Mouse (Mus musculus) olfactory bulb, adult 2 months (tissue): ENCODE measurements around the gene Alg5. TPM values are rescaled to one million over a fixed set of nuclear protein-coding genes. Genes with fewer than 3 reads are reported as not detected.

Experiments used
- H3K27ac ChIP-seq: fragments of 200-500 bp; 2 replicates; pipeline ENCODE4 v1.5.1; 2012; ENCODE audit warnings: low read depth, low read length; ENCODE audit not compliant: insufficient read depth
- H3K4me1 ChIP-seq: fragments of 200-500 bp; 2 replicates; pipeline ENCODE4 v1.6.1; 2012; ENCODE audit warnings: low read length; ENCODE audit not compliant: control insufficient read depth, insufficient read depth
- H3K4me3 ChIP-seq: fragments of 200-500 bp; 2 replicates; pipeline ENCODE4 v1.5.1; 2012; ENCODE audit warnings: mild to moderate bottlenecking, low read depth, low read length, moderate library complexity; ENCODE audit not compliant: insufficient read depth
- CTCF ChIP-seq: fragments of 200-500 bp; IDR thresholded peaks from 2 replicates; pipeline ENCODE4 v1.5.1; 2012; ENCODE audit warnings: low read depth, mild to moderate bottlenecking, low read length, moderate library complexity; ENCODE audit not compliant: insufficient read depth
- POLR2A ChIP-seq: fragments of 200-500 bp; IDR thresholded peaks from 2 replicates; pipeline ENCODE4 v1.6.1; 2012; ENCODE audit warnings: mild to moderate bottlenecking, low read depth, low read length, moderate library complexity; ENCODE audit not compliant: insufficient read depth
- WGBS: fragments of 180-500 bp; shearing (Covaris S2); methylation state at CpG from one replicate; pipeline ENCODE4 v1.1.7; 2018; 5-methylcytosine and 5-hydroxymethylcytosine counted together
- polyA plus RNA-seq: library from polyadenylated mRNA; stranded (reverse); fragments of >200 nt; gene quantifications from 2 replicates; pipeline ENCODE4 v1.2.4, GENCODE M21; 2012; ENCODE audit warnings: low replicate concordance; ENCODE audit not compliant: missing spikeins, insufficient read depth, insufficient read length

Alg5 gene
- polyA plus RNA-seq, 1 experiment = not detected

DNA sequence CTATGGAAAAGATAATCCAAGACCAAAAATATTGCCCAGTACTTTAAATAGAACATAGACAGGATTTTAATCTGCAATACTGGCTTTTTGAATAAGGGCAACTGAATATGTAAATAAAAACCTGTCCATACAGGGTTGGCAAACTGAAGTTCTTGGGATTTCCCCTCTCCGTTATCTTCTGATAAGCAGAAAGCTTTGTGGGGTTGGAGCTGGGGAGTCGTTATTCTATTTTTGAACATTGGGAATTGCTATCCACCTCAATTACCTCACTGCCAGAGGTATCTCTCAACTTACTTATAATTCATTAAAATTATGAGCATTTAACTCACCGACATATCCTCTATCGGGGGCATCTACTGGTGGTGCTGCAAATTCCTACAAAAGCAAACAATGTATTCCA, 3.0 kb upstream of the Alg5 start:
- no peak overlapping the region for H3K4me3 ChIP-seq
- TF ChIP-seq CTCF = no peak
- no peak for TF ChIP-seq POLR2A
- WGBS = 93% methylated on average over 4 of the region's 4 CpGs
- no peak overlapping the region for H3K27ac ChIP-seq
- peaks cover 3% of the 10 kb centered on the region; the same call in 1 of the 2 replicates for H3K4me1 ChIP-seq

DNA sequence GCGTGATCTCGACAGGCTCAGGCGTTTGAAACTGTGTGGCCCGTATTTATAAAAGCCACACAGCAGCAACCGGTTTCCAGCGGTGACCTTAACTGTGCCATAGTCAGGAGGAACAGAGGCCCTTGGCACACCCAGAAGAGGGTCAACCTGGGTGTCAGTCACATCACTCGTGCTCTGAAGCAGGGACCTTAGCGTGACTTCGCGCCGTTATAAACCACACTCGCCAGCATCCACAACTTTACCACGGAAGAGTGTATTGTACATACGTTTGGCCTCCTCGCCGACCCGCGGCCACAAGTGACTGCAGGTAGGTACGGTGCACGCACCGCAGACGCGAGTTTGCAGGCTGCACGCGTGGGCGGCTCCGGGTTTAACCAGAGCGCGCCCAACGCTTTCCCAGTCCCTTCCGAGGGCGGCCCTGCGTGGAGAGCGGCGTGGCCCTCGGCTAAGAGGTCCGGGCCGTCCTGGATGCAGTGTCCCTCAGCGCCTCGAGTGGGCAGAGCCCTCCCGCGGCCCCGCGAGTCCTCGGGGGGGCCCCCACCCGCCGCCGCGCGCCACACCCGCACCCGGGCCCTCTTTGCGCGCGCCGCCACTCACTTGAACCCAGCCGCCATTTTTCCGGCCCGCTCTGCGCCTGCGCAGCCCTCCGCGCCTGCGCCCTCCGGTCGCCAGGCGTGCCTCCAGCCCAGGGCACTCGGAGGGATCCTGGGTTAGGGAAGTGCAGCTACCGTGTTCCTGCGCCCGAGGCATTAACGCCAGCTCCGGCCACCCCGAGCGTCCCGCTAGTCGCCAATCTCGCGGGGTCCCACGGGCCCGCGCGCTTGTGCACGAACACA, 710 bp upstream of the Alg5 start:
- Histone ChIP-seq H3K27ac (peak overlapping the region; percentile 94), H3K4me1 (peaks cover 3% of the 10 kb centered on the region; the same call in 1 of the 2 replicates), H3K4me3 (peak overlapping the region; percentile 64)
- TF ChIP-seq CTCF (no peak), POLR2A (peak; percentile 99)
- under 1% methylated on average over 84 of the region's 84 CpGs for WGBS

DNA sequence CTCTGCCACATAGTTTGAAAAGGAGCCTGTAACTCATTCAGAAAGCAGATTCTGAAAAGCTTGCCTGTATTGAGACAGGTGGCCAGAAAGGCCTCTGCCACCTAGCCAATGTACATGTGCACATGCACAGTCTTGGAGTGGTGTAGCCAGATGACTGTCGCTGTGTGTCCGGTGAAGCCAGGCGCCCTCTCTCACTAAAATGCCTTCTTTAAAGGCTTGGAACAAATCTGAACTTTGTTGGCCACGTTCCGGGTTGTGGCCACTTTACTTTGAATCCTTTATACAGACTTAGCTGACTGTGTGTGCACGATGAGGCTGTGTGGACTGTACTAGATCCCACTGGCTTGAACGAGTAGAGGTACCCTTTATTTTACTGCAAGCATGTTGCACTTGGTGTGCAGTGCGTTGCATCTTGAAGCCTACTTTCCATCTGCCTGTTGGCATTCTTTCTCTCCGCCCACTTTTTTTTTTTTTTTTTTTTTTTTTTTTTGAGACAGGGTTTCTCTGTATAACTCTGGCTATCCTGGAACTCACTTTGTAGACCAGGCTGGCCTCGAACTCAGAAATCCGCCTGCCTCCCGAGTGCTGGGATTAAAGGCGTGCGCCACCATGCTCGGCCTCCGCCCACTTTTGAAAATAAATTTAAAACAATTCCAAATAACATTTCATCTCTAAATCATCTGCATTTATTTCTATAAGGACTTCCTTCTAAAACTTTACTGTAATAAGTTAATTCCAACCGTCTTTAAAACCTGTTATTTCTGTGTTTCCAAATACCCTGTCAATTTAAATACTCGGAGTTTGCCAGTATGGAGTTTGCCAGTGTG, 975 bp downstream of the Alg5 start:
- Histone ChIP-seq H3K4me3 (peak overlapping the region; percentile 64), H3K27ac (no peak overlapping the region), H3K4me1 (peaks cover 3% of the 10 kb centered on the region; the same call in 1 of the 2 replicates)
- WGBS = 45% methylated on average over 18 of the region's 18 CpGs
- no peak for TF ChIP-seq CTCF
- no peak for TF ChIP-seq POLR2A

DNA sequence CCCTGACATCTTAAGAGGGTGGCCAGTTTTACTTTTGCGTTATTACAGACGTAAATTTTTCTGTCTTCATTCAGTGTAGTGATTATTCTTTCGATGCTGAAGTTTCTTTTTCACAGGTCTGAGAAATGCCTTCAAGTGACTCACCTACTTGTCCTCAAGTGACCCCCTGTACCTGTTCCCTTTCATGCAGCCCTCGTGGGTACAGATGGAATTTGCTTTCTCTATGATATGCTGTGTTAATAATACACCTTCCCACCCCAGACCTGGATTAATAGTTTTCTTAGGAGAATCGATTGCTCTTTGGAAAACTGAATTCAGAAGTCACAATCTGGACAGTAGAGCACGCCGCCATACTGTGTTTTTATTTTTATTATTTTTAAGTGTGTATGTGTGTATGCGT, 2.0 kb downstream of the Alg5 start:
- no peak overlapping the region for H3K4me3 ChIP-seq
- TF ChIP-seq CTCF (no peak), POLR2A (no peak)
- no peak overlapping the region for H3K27ac ChIP-seq
- 95% methylated on average over 8 of the region's 8 CpGs for WGBS
- peaks cover 3% of the 10 kb centered on the region; the same call in 1 of the 2 replicates for H3K4me1 ChIP-seq

DNA sequence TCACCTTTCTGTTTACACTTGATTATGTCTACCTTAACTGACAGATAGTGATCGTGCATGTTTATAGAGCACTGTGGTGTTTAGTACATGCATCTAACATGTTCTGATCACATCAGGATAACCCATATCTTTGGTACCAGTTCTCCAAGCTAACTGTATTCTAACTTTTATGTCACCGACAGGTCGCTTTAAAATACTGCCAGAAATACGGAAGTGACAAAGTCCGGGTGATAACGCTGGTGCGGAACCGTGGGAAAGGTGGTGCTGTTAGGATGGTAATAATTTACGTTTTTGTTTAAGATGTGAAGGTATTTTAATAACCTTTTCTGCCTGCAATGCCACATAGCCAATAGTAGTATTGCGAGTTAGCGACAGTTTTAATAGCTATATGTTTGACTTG, 6.6 kb downstream of the Alg5 start:
- Histone ChIP-seq H3K4me3 (no peak overlapping the region), H3K27ac (no peak overlapping the region), H3K4me1 (no peaks in the 10 kb centered on the region)
- WGBS = 99% methylated on average over 11 of the region's 11 CpGs
- no peak for TF ChIP-seq CTCF
- no peak for TF ChIP-seq POLR2A

DNA sequence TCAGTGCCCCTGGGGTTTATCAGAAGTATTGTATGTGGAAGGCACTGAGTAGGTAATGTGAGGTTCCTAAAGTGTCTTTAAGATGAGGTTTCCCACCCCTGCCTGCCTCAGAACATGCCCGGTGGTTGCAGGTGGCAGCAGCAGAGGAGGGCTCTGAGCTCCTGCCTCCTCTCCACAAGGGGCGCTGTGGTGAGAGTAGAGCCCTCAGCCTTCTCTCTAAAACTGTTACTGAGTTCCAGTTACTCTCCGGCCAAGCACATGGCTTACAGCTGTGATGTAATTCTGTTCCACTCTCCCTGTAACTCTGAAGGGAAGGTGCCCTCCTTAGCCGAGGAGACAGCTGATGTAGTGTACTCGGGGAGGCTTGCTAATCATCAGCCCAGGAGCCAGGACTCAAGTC, 10.5 kb downstream of the Alg5 start:
- 59% methylated on average over 5 of the region's 5 CpGs for WGBS
- no peaks in the 10 kb centered on the region for H3K4me1 ChIP-seq
- H3K4me3 ChIP-seq = no peak overlapping the region
- TF ChIP-seq CTCF = no peak
- TF ChIP-seq POLR2A = no peak
- no peak overlapping the region for H3K27ac ChIP-seq

DNA sequence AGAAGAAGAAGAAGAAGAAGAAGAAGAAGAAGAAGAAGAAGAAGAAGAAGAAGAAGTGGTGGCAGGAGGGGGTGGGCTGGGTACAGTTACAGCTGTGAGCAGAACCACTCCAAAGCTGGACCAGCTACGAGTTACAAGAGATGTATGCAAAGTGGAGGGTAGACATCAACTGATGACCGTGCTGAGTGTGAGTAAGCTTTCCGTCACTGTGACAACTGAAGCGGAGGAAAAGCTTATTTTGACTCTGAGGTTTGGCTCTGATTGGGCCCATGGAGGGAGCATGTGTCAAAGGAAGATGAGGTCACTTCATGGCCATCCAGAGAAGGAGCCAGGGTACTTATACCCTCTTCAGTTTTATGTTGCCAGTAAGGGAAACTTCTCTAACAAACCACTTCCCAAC, 18.1 kb downstream of the Alg5 start:
- 86% methylated on average over 4 of the region's 4 CpGs for WGBS
- TF ChIP-seq CTCF (no peak), POLR2A (no peak)

DNA sequence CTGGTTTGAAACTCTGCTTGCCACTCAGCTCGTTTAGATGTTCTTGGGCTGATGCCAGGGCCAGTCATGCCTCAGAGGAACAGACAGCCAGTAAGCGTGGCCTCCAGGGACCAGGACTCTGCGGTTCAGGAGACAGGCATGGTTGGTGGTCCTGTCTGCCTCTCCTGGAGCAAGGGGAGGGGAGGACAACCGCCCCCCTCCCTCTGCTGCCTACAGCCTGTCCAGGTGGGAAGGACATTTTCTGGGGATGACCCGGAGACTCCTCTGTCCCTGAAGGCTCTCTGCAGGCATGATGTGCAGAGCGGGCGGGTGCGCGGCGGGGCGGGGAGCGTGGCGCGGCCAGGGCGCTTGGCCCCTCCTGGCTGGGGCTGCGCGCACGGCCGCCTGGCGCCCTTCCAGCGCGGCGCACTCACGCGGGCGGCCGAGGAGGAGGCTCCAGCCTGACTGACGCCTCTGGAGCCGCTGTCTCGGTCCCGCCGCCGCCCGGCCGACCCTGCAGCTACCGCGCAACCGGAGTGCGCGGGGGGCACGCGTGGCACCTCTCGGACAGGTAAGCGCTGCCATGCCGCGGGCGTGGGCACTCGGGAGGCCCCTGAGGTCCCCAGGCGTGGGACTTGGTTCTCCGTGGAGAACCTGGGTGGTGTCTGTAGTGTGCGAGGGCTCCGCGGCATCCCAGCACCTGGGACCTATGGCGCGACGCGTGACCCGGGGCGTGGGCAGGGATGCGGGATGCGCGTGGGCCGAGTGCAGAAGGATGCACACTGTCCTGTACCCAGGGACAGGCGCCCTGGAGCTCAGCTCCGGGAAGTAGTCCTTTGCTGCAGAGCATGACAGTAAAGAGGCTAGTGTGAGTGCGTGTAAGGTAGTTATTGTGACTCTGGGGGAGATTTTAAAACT, 20.1 kb downstream of the Alg5 start, which contains the start of gene Smad9:
TSS of gene Smad9 (plus strand) at position 438 of the 897 bp plus-strand sequence.
- WGBS = under 1% methylated on average over 66 of the region's 66 CpGs
- peaks cover 3% of the 10 kb centered on the region; the same call in 1 of the 2 replicates for H3K4me1 ChIP-seq
- no peak for TF ChIP-seq CTCF
- TF ChIP-seq POLR2A = no peak

More for the DNA sequence above, 18.1 kb downstream of the Alg5 start:
- Histone ChIP-seq H3K27ac (no peak overlapping the region), H3K4me3 (no peak overlapping the region), H3K4me1 (peaks cover 3% of the 10 kb centered on the region; the same call in 1 of the 2 replicates)

More for the DNA sequence above, 20.1 kb downstream of the Alg5 start, which contains the start of gene Smad9:
- H3K27ac ChIP-seq = no peak within 1 kb of the TSS
- H3K4me3 ChIP-seq = peak within 1 kb of the TSS; percentile 76
